Mouse (Mus musculus): Measurements from ENCODE around the gene Fam227a.
A peak's percentile ranks its signal among the peaks of the same experiment; 100 is the strongest.

Fam227a gene

DNA sequence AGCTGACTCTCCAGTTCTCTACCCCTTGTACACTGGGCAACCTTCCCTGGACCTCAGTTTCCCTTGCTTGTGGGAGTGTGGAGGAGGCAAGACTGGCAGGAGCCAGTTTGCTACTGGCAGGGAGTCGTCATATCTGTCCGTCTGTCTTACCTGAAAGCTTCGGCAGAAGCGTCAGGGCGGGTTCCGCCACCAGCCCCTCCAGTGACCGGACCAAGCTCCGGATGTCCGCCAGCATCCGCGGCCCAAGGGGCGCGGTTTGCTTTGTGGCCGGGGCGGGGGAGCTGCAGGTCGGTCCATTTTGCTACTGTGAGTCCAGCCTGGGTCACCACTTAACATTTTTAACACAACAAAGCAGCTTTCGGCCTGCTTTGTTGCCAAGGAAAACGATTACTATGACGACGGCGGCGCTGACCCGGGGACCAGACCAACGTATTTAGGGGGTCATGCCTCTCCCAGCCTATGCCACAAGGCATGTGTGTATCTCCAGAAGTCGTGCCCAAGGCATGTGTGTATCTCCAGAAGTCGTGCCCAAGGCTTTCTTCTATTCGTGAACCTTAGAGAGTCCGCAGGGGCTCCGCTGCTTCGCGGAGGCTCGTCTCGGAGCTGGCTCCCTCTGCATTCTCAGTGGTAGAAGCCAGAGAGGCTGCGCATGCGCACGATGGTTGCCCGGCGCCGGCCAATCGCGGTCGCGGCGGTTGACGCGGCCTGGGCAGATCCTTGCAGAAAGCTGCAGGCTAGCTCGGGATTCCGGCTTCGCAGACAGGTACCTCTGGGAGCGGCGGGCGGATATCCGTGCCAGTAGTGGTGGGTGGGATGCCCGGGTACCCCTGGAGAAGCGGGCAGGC lies at the start of gene Fam227a, which contains the start of gene Cby1:
Gene Fam227a, minus strand, starts transcription at position 426 of the 845 bp plus-strand sequence.
Gene Cby1, plus strand, starts transcription at position 669 of the 845 bp plus-strand sequence.
- peak; percentile 97 for DNase-seq (ENCODE audit: low read depth, low spot score)

DNA sequence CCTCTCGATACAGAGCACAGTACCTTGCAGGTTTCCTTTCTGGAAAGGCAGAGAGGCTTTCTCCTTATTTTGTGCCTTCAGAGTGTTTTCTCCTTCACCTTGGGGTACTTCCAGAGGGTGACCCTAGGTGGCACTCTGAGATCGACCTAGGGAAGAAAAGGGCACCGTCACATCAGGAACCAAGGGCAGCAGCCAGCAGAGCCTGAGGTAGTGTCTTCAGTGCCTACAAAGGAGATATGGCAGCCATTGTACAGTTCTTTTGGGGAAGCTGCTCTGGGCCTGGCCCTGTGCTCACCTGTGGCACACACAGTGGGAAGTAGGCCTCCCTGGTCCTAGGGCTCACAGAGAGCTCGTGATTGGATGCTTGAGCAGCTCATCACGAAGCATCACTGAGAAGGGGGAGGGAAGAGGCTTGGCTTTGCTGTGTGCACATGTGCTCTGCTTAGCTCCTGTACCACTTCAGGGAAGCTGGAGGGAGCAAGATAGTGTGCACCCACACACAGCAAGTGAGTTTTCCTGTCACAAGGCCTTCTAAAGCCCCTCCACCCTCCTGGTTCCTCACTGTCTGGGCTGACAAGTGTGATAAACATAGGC lies 49.6 kb upstream of the Fam227a start:
- peak; percentile 18 for DNase-seq (ENCODE audit: low read depth, low spot score)

- DNase-seq (ENCODE audit: low read depth, low spot score), result no peak
Measured at GRCm38 (mm10) chr15:79706603-79707214, 48.0 kb upstream of the Fam227a start.

DNA sequence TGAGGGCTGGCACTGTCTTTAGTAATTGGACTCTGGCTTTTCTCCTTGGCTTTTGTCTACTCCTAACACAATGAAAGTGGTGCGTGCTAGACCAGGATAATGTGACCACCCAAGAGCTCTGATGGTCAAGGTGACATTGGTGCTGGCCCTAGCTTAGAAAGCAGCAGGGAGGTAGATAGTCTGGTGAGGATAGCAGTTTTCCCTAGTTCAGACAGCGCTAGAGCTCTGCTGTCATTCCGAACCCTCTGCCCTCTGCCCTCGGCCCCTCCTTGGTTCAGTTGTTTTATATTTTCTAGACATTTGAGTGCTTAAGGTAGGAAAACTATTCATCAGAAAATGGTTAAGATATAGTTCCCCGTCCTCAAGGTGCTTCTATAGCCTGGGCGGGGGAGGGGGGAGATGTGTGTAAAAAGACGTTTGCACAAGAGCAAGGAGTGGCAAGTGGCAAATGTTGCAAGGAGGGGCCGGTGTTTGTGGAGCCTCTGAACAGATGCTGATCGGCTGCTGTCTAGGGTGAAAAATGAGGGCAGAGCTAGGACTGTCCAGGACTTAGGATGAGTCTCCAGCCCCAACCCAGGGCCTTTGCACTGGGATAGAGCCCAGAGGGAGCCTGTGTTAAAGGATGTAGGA lies 38.9 kb upstream of the Fam227a start:
- DNase-seq (ENCODE audit: low read depth, low spot score), result no peak

DNA sequence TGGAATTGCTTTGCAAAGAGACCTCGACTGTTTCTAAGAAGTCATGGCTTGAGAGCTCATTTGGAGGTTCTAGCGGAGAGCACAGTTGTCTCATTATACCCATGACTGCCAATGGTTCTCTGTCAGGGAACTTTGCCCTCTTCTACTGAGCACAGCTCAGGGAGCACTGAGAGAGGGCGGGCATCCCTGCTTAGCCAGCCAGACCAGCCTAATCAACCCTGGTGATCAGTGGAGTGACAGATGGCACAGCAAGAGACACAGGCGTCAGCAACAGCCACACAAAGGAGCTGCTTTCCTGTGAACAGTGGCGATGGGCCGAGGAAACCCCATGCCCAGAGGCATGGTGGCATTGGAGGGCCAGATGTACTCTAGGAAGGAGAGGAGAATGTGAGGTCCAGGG lies 38.3 kb upstream of the Fam227a start:
- no peak for DNase-seq (ENCODE audit: low read depth, low spot score)

DNA sequence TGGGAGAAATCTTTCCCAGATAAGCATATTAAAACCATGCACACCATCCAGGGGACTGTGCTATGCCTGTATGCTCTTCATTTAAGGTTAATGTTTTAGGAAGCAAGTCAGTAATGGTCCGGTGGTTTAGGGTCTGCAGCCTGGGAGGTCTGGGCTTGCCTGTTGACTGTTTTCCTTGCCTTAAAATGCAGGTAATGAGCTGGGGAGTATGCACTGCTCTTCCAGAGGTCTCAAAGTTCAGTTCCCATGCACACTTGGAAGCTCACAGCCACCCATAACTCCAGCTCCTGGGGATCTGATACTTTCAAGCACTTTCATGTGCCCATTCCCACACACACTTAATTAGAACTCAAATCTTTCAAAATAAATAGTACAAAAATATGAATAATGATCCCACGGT lies 37.8 kb upstream of the Fam227a start:
- no peak for DNase-seq (ENCODE audit: low read depth, low spot score)

DNA sequence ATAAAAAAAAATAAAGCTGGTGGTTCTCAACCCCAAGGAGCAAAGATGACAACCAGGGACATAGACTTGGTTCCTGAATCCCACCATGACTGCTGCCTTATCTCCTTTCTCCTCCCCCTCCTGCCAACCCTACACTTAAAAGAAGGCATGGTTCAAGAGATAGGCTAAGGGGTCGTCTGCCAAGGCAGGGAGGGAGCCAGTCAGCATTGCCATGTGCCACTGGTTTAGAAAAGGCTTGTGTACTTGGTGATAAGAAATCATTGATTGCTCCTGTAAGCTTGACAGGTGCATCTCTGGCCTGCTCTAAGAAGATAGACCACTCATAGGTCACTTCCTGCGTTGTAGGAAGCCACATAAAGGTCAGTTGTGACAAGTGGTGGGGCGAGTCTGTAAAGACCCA lies 36.8 kb upstream of the Fam227a start:
- DNase-seq (ENCODE audit: low read depth, low spot score), result no peak

- DNase-seq (ENCODE audit: low read depth, low spot score), result no peak
Measured at GRCm38 (mm10) chr15:79694512-79694911, 35.8 kb upstream of the Fam227a start.

- DNase-seq (ENCODE audit: low read depth, low spot score), result no peak
Measured at GRCm38 (mm10) chr15:79693740-79694139, 35.0 kb upstream of the Fam227a start.

GRCm38 (mm10) chr15:79692334-79692733 lies 33.6 kb upstream of the Fam227a start:
- no peak for DNase-seq (ENCODE audit: low read depth, low spot score)

DNA sequence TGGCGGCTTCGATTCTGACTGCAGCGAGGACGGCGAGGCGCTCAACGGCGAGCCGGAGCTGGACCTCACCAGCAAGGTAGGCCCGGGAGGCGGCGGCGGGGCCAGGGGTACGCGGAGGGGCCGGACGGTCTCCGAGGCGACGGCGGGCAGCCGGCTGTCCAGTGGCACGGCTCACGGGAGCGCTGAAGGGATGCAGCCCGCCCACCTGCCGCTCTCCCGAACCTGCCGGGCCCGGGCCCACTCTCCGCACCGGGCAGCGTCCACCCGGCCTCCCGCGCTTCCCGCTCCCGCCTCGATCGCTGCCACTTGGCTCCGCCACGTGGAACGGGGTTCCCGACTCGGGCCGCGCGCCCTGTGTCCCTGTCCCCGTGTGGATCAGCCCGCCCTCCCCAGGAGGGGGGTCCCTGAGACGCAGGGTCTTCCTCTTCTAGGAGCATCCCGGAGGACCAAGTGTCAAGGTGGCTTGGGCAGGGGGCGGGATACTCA lies 32.3 kb upstream of the Fam227a start:
- DNase-seq (ENCODE audit: low read depth, low spot score), result no peak

DNA sequence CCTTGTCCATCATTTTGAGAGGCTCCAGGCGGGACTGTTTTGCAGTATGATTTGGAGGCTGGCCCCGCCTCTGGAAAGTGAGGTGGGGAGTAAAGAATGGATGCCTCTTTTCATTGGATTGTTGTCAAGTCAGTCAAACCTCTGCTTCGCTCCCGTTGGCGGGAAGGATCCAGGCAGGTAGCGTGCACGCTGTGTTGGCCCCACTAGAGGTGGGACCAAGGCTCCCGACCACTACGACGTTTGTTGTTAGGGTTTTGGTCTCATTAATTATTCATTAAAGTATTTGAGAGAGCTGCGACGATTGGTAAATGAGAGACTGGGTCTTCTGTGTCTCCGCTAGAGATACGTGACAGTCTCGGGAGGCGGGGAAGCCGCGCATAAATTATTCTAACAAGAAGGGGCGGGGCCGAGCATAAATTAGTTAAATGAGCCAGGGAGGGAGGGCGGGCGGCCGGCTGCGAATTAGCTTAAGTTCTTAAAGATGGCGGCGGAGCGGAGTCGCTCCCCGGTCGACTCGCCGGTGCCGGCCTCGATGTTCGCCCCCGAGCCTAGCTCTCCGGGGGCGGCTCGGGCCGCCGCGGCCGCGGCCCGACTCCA lies 31.8 kb upstream of the Fam227a start, which contains the start of gene Gtpbp1:
Gene Gtpbp1, plus strand, starts transcription at position 420 of the 597 bp plus-strand sequence.
- DNase-seq (ENCODE audit: low read depth, low spot score), result peak; percentile 100

- no peak for DNase-seq (ENCODE audit: low read depth, low spot score)
Measured at GRCm38 (mm10) chr15:79689662-79690425, 31.1 kb upstream of the Fam227a start.

GRCm38 (mm10) chr15:79688268-79688956 lies 29.7 kb upstream of the Fam227a start:
- no peak for DNase-seq (ENCODE audit: low read depth, low spot score)

DNA sequence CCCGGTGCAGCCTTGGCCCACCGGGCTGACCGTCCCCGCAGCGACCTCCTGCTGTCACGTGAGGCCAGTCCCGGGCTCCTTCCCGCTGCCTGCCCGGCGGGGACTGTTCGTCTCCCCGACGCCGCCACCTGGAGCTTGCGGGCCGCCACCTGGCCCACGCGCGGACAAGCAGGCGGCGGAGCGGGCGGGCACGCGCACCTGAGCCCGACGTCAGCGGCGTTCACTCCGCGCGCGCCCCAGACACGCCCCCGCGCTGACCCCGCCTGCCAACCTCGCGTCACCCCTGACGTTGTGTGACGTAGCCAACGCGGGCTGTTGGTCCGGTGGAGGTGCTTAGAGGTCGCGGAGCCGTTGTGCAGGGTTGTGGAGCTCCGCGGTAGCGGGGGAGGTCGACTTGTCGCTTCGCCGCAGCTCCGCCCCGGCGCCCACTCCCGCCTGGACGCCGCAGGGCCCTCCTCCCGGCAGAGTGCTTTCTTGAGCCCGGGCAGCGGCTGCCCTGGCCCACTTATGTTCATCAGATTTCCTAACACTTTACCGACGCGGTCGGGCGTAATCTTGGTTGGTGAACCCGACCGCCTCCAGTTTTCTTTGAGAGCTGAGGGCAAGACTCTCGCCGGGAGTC lies 29.0 kb upstream of the Fam227a start, which contains the start of gene Josd1:
Gene Josd1, minus strand, starts transcription at position 274 of the 622 bp plus-strand sequence.
- peak; percentile 99 for DNase-seq (ENCODE audit: low read depth, low spot score)

GRCm38 (mm10) chr15:79687175-79687574 lies 28.4 kb upstream of the Fam227a start:
- DNase-seq (ENCODE audit: low read depth, low spot score), result no peak

DNA sequence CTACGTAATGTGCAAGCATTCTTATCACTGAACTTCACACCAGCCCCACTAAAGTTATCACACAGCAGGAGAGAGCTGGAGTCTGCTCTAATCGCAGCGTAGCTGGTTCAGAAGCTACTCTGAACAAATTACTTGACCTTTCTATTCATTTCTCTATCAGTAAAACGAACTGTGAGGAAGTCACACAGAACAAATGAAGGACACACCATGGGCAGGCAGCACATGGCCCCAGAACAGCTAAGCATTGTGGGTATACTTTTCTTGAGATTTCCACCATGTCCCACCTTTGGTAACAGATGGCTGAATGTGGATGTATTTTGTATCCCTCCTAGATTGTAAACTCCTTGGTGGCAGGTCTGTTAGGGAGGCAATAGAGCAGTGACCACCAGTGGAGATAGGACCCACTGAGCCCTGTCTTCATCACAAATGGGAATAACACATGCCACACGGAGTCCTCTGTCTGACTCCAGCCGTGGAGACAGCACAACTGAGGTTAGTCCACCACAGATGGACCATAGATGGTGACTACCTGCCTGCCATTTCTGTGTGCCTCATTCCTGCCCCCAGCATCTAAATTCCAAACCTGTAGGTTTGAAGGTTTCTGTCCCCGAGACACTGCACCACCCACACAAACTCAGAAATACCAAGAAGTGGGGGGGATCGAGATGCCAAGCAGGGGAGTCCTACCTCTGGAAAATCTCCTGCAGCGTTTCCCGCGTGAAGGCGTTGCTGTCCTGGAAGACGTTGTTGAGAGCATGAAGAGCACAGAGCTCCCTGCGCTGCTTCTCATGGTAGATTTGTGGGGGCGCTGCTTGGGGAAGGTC lies 27.5 kb upstream of the Fam227a start:
- DNase-seq (ENCODE audit: low read depth, low spot score), result peak; percentile 44

- peak; percentile 63 for DNase-seq (ENCODE audit: low read depth, low spot score)
Measured at GRCm38 (mm10) chr15:79685141-79685641, 26.4 kb upstream of the Fam227a start.
